Mouse (Mus musculus): ENCODE data around the gene Slc25a36. TPM values are rescaled to one million over a fixed set of nuclear protein-coding genes. Genes with fewer than 3 reads are reported as not detected.

Gene Slc25a36
- polyA plus RNA-seq, 1 experiment from 2014 or later: 78.0 TPM

- Histone ChIP-seq H3K4me3 (ENCODE audit: low read depth, low read length) (no peak overlapping the region), H3K27ac (ENCODE audit: low read depth, low read length) (no peak overlapping the region), H3K4me1 (replicated peaks; ENCODE audit: control insufficient read depth, insufficient read depth, low read length) (no peaks in the 10 kb centered on the region), H3K9me3 (ENCODE audit: control insufficient read depth, low read length) (no peaks in the 10 kb centered on the region), H3K36me3 (ENCODE audit: control insufficient read depth, insufficient read depth, low read length) (no peaks in the 10 kb centered on the region), H3K27me3 (ENCODE audit: control insufficient read depth, insufficient read depth, low read length) (no peaks in the 10 kb centered on the region), H3K9ac (ENCODE audit: low read length) (no peak overlapping the region), H3K4me2 (ENCODE audit: low read depth, low read length, severe bottlenecking) (no peak overlapping the region)
- 67% methylated on average over 2 of the region's 2 CpGs for WGBS
- ATAC-seq (replicated peaks; ENCODE audit: low FRiP score) (no peak), DNase-seq (ENCODE audit: low spot score) (no peak)
Measured at GRCm38 (mm10) chr9:97141723-97142122, 30.8 kb upstream of the Slc25a36 start.

- Histone ChIP-seq H3K4me3 (ENCODE audit: low read depth, low read length) (no peak overlapping the region), H3K4me2 (ENCODE audit: low read depth, low read length, severe bottlenecking) (no peak overlapping the region), H3K36me3 (ENCODE audit: control insufficient read depth, insufficient read depth, low read length) (no peaks in the 10 kb centered on the region), H3K27ac (ENCODE audit: low read depth, low read length) (no peak overlapping the region), H3K9me3 (ENCODE audit: control insufficient read depth, low read length) (no peaks in the 10 kb centered on the region), H3K4me1 (replicated peaks; ENCODE audit: control insufficient read depth, insufficient read depth, low read length) (no peaks in the 10 kb centered on the region), H3K9ac (ENCODE audit: low read length) (no peak overlapping the region), H3K27me3 (ENCODE audit: control insufficient read depth, insufficient read depth, low read length) (no peaks in the 10 kb centered on the region)
- no peak for DNase-seq (ENCODE audit: low spot score)
- WGBS: 92% methylated on average over 10 of the region's 10 CpGs
- no peak for ATAC-seq (replicated peaks; ENCODE audit: low FRiP score)
Measured at GRCm38 (mm10) chr9:97140145-97140932, 29.4 kb upstream of the Slc25a36 start.

- Histone ChIP-seq H3K9ac (ENCODE audit: low read length) (no peak overlapping the region), H3K4me2 (ENCODE audit: low read depth, low read length, severe bottlenecking) (no peak overlapping the region), H3K9me3 (ENCODE audit: control insufficient read depth, low read length) (no peaks in the 10 kb centered on the region), H3K27ac (ENCODE audit: low read depth, low read length) (no peak overlapping the region), H3K27me3 (ENCODE audit: control insufficient read depth, insufficient read depth, low read length) (no peaks in the 10 kb centered on the region), H3K4me1 (replicated peaks; ENCODE audit: control insufficient read depth, insufficient read depth, low read length) (no peaks in the 10 kb centered on the region), H3K4me3 (ENCODE audit: low read depth, low read length) (no peak overlapping the region), H3K36me3 (ENCODE audit: control insufficient read depth, insufficient read depth, low read length) (no peaks in the 10 kb centered on the region)
- ATAC-seq (replicated peaks; ENCODE audit: low FRiP score) (no peak), DNase-seq (ENCODE audit: low spot score) (no peak)
- 84% methylated on average over 4 of the region's 4 CpGs for WGBS
Measured at GRCm38 (mm10) chr9:97137678-97138077, 26.7 kb upstream of the Slc25a36 start.

- Histone ChIP-seq H3K36me3 (ENCODE audit: control insufficient read depth, insufficient read depth, low read length) (no peaks in the 10 kb centered on the region), H3K4me2 (ENCODE audit: low read depth, low read length, severe bottlenecking) (no peak overlapping the region), H3K9ac (ENCODE audit: low read length) (no peak overlapping the region), H3K27ac (ENCODE audit: low read depth, low read length) (no peak overlapping the region), H3K4me3 (ENCODE audit: low read depth, low read length) (no peak overlapping the region), H3K27me3 (ENCODE audit: control insufficient read depth, insufficient read depth, low read length) (no peaks in the 10 kb centered on the region), H3K4me1 (replicated peaks; ENCODE audit: control insufficient read depth, insufficient read depth, low read length) (no peaks in the 10 kb centered on the region), H3K9me3 (ENCODE audit: control insufficient read depth, low read length) (no peaks in the 10 kb centered on the region)
- no peak for DNase-seq (ENCODE audit: low spot score)
- no peak for ATAC-seq (replicated peaks; ENCODE audit: low FRiP score)
- WGBS: 86% methylated on average over 4 of the region's 4 CpGs
Measured at GRCm38 (mm10) chr9:97137116-97137515, 26.2 kb upstream of the Slc25a36 start.

GRCm38 (mm10) chr9:97135866-97136265 lies 24.9 kb upstream of the Slc25a36 start:
- ATAC-seq (replicated peaks; ENCODE audit: low FRiP score) (no peak), DNase-seq (ENCODE audit: low spot score) (no peak)
- H3K27me3 ChIP-seq (ENCODE audit: control insufficient read depth, insufficient read depth, low read length): no peaks in the 10 kb centered on the region
- no peak overlapping the region for H3K4me3 ChIP-seq (ENCODE audit: low read depth, low read length)
- no peaks in the 10 kb centered on the region for H3K36me3 ChIP-seq (ENCODE audit: control insufficient read depth, insufficient read depth, low read length)
- H3K4me2 ChIP-seq (ENCODE audit: low read depth, low read length, severe bottlenecking): no peak overlapping the region
- 94% methylated on average over 4 of the region's 4 CpGs for WGBS
- H3K9ac ChIP-seq (ENCODE audit: low read length): no peak overlapping the region
- no peaks in the 10 kb centered on the region for H3K9me3 ChIP-seq (ENCODE audit: control insufficient read depth, low read length)
- H3K27ac ChIP-seq (ENCODE audit: low read depth, low read length): no peak overlapping the region
- no peaks in the 10 kb centered on the region for H3K4me1 ChIP-seq (replicated peaks; ENCODE audit: control insufficient read depth, insufficient read depth, low read length)

GRCm38 (mm10) chr9:97133178-97133577 lies 22.2 kb upstream of the Slc25a36 start:
- Histone ChIP-seq H3K9ac (ENCODE audit: low read length) (no peak overlapping the region), H3K4me1 (replicated peaks; ENCODE audit: control insufficient read depth, insufficient read depth, low read length) (no peaks in the 10 kb centered on the region), H3K9me3 (ENCODE audit: control insufficient read depth, low read length) (no peaks in the 10 kb centered on the region), H3K4me3 (ENCODE audit: low read depth, low read length) (no peak overlapping the region), H3K27me3 (ENCODE audit: control insufficient read depth, insufficient read depth, low read length) (no peaks in the 10 kb centered on the region), H3K27ac (ENCODE audit: low read depth, low read length) (no peak overlapping the region), H3K36me3 (ENCODE audit: control insufficient read depth, insufficient read depth, low read length) (no peaks in the 10 kb centered on the region), H3K4me2 (ENCODE audit: low read depth, low read length, severe bottlenecking) (no peak overlapping the region)
- 64% methylated on average over 8 of the region's 8 CpGs for WGBS
- no peak for DNase-seq (ENCODE audit: low spot score)
- ATAC-seq (replicated peaks; ENCODE audit: low FRiP score): no peak

GRCm38 (mm10) chr9:97130001-97130400 lies 19.0 kb upstream of the Slc25a36 start:
- H3K4me1 ChIP-seq (replicated peaks; ENCODE audit: control insufficient read depth, insufficient read depth, low read length): no peaks in the 10 kb centered on the region
- H3K4me3 ChIP-seq (ENCODE audit: low read depth, low read length): no peak overlapping the region
- no peaks in the 10 kb centered on the region for H3K36me3 ChIP-seq (ENCODE audit: control insufficient read depth, insufficient read depth, low read length)
- no peaks in the 10 kb centered on the region for H3K9me3 ChIP-seq (ENCODE audit: control insufficient read depth, low read length)
- WGBS: 90% methylated on average over 5 of the region's 5 CpGs
- H3K4me2 ChIP-seq (ENCODE audit: low read depth, low read length, severe bottlenecking): no peak overlapping the region
- H3K27me3 ChIP-seq (ENCODE audit: control insufficient read depth, insufficient read depth, low read length): no peaks in the 10 kb centered on the region
- H3K27ac ChIP-seq (ENCODE audit: low read depth, low read length): no peak overlapping the region
- ATAC-seq (replicated peaks; ENCODE audit: low FRiP score): no peak
- no peak overlapping the region for H3K9ac ChIP-seq (ENCODE audit: low read length)
- no peak for DNase-seq (ENCODE audit: low spot score)

- Histone ChIP-seq H3K27ac (ENCODE audit: low read depth, low read length) (no peak overlapping the region), H3K9ac (ENCODE audit: low read length) (no peak overlapping the region), H3K27me3 (ENCODE audit: control insufficient read depth, insufficient read depth, low read length) (no peaks in the 10 kb centered on the region), H3K4me3 (ENCODE audit: low read depth, low read length) (no peak overlapping the region), H3K9me3 (ENCODE audit: control insufficient read depth, low read length) (no peaks in the 10 kb centered on the region), H3K4me2 (ENCODE audit: low read depth, low read length, severe bottlenecking) (no peak overlapping the region), H3K36me3 (ENCODE audit: control insufficient read depth, insufficient read depth, low read length) (no peaks in the 10 kb centered on the region), H3K4me1 (replicated peaks; ENCODE audit: control insufficient read depth, insufficient read depth, low read length) (no peaks in the 10 kb centered on the region)
- DNase-seq (ENCODE audit: low spot score) (no peak), ATAC-seq (replicated peaks; ENCODE audit: low FRiP score) (no peak)
- WGBS: 73% methylated on average over 23 of the region's 23 CpGs
Measured at GRCm38 (mm10) chr9:97123934-97124692, 13.2 kb upstream of the Slc25a36 start.

Measured in forebrain, embryonic 11.5 days (tissue).